Mouse (Mus musculus) embryo, embryonic 11 days (tissue): ENCODE data around the gene Xdh.

Source experiments
- DNase-seq: peaks from one replicate; pipeline ENCODE4 v3.0.0-alpha.2; 2015

The Xdh gene

DNA sequence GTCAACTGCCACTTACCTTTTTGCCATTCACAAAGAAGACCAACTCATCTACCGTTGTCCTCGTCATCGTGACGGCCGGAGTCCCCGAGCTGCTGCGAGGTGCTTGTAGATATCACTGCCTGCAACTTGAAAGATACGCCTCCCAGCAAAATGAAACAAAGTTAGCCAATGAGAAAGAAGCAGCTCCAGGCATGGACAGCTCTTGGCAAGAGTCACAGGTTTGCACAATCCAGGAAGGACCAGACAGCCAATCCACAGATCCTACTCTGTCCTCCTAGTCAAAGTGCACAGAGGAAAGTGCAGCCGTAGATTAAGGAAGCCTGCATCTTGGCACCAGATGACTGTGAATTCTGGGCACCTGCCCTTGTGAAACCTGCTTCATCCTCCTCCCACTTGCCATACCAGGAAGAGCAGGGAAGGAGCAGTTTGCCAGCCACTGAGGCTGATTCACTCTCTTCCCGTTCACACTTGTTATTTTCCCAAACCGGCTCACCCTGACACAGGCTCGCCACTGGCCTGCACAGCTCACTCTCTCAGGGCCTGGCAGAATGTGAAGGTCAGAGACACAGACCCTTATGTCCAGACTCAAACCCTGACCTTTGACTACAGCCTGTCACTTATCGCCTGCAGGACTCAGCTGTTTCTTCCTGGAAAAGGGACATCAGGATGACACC, at the start of gene Xdh:
TSS of gene Xdh (minus strand) at position 135 of the 674 bp plus-strand sequence.
- DNase-seq: no peak

DNA sequence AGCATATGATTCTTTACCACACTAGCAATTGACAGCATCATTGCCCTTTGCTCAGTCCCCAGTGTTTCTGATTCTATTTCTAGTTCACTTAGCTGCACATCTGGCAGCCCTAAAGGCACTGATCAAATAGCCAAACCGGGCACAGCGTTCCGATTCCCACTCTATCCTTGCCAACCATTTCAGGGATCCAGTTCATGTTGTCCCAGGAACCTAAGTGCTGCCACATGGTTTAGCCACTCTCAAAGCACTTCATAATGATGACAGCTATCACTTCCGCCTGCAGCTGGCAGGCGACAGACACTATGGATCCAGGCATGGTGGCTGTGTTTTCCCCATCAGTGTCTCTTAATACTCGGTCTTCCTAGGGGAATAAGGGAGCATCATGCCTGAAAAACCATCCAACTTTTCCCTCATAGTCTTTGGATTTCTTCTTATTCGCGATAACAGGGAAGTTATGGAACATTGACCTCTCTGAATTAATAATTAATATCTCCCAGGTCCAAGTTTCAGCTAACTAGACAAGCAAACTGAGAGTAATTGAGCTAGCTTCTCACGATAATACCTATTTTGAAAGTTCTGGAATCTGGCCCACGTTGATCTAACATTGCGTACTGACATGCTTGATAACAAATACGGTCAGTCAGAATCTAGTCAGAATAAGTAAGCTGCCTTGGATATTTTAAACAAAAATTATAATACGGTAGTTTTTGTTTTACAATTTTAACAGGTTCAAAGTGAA, 46.1 kb upstream of the Xdh start:
- no peak for DNase-seq

DNA sequence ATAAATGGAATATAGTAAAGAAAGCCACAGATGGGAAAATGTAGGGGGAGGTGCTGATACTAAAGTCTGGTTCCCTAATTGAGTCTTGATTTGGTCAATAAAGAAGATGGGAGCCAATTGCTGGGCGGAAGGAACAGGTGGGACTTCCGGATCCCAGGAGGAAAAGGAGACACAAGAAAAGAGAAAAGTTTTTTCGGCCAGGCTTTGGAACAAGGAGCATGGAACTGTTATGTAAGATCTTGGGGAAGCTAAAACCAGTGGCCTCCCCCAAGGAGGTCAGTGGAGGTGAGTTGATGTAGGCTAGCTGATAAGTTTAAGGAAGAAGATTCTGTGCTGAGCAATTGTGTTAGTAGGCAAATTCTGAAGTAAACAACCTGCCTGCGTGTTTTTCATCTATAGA, 41.3 kb upstream of the Xdh start:
- no peak for DNase-seq

- DNase-seq: no peak
These were observed 36.6 kb upstream of the Xdh start for GRCm38 (mm10) chr17:73986571-73986970.

- no peak for DNase-seq
These were observed 35.9 kb upstream of the Xdh start for GRCm38 (mm10) chr17:73985936-73986335.

DNA sequence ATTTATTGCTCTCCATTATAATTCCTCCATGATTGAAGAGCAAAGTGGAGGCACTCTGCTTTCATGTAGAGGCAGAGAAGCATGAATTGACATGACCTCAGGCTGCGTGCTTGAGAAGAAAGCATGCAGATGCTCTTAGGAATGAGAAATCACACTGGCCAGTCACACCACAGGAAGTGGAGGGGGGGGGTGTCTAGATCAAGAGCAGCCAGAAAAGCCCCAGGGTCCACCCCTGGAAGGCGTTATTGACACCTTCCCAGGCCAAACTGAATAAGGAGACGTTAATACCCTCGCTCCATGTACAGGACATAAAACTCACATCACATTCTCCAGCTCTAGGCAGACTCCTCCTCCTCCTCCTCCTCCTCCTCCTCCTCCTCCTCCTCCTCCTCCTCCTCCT, 34.5 kb upstream of the Xdh start:
- peak; percentile 68 for DNase-seq

DNA sequence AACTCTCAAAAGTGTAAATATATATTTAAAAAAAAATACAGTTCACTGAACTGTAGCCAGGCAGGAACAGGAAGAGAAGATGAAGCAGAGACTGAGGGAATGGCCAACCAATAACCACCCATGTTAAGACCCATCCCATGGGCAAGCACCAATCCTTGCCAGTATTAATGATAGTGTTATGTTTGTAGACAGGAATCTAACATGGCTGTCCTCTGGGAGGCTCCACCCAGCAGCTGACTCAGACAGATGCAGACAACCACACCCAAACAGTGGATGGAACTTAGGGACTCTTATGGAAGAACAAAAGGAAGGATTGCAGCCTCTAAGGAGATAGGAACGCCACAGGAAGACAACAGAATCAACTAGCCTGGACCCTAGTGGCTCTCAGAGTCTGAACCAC, 32.9 kb upstream of the Xdh start:
- DNase-seq: no peak

DNA sequence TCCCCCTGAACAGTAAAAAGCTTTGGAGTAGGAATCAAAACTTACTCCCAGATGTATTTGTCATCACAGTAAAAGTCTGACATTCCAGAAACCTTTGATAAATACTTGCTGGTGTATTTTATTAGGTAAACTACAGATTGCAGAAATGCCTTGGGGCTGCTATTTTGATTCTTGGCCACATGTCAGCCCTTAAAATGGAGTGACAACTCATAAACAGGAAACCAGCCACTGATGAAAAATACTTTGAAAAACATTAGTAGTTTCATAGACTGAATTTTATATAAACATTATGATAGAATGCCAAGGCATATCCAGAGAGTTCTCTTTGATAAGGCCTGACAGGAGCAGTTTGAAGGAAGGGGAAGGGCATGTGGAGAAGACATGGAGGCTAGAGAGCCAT, 26.1 kb upstream of the Xdh start:
- no peak for DNase-seq

GRCm38 (mm10) chr17:73972648-73973047, 22.7 kb upstream of the Xdh start:
- no peak for DNase-seq

GRCm38 (mm10) chr17:73971291-73971690, 21.3 kb upstream of the Xdh start:
- DNase-seq: no peak

DNA sequence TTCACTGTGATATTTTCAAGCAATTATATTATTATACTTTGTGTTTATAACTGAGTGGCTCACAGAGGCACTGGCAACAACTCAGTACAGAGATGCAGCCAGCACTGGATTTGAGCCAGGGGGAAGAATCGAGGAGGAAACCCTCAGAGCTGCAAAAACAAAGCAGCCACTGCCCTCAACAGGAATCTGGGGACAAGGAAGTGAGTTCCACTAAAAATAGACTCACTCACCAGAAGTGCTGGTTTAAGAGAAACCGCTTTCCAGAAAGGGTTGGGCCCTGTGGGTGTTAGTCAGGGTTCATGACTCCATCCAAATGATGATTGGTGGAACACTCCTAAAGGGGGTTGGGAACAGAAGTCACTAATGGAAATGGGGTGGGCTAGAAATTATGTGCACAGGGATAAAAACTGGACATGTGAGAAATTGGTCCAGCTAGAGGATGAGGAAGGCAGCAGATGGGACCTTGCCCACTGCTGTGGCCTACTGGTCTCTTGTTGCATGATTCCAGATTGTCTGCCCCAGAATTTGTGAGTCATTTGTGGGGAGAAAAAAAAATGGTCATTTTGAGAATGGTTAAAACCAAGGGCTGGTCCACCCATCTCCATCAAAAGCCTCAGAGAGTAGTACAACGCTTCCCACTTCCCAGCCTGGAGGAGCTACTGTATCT, 20.5 kb upstream of the Xdh start:
- DNase-seq: peak; percentile 7

DNA sequence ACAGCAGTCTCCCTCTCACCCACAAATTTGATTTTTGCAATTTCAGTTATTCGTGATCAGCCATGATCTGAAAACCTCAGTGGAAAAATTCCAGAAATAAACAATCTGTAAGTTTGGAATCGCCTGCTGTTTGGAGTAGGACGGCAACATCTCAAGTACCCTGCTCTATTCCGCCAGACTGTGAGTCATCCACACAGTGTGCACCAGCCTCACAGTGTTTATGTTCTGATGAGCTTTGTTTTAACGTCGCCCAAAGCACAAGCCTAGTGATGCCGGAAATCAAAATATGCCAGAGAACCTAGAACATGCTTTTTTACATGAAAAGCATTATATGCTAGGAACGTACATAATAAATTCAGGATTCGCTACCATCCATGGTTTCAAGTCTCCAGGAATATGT, 14.9 kb upstream of the Xdh start:
- DNase-seq: no peak

- DNase-seq: no peak
These were observed 12.6 kb upstream of the Xdh start for GRCm38 (mm10) chr17:73962628-73963043.

GRCm38 (mm10) chr17:73961801-73962403, 11.9 kb upstream of the Xdh start:
- DNase-seq: no peak

DNA sequence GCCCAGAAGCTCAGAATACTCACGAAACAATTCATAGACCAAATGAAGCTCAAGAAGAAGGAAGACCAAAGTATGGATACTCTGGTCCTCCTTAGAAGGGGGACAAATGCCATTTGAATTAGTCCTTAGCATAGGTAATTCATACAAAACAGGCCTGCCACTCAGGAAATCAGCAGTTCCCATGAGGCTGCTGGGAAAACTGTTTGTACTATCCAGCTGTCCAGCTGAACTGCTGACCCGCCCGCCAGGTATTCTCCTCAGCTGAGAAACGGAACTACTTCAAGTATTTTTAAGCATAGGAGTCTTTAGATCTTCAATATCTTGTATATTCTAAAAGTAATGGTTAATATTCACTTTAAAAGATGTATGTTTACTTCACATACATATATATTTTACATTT, 10.7 kb upstream of the Xdh start:
- no peak for DNase-seq

DNA sequence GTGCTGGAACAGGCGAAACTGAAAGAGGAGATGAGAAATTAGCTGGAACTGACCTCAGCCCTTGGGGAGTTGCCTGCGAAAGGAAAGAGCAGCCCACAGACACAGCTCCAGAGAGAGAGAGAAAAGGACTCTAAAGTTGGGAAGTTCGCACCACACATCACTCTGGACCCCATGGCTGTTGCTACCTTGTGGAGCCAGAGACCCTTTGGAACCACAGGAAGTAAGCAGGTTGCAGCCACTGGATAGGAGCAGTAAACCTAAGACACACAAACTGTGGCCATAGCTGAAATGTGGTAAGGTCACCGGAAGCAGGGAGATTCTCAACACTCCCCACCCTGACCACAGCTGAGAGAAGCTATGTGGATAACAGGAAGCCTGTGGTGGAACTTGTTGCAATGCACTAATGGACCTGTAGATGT, 2.1 kb upstream of the Xdh start:
- DNase-seq: no peak

- DNase-seq: no peak
These were observed 974 bp upstream of the Xdh start for GRCm38 (mm10) chr17:73950970-73951369.

GRCm38 (mm10) chr17:73949498-73949897, 498 bp downstream of the Xdh start:
- DNase-seq: peak; percentile 12

DNA sequence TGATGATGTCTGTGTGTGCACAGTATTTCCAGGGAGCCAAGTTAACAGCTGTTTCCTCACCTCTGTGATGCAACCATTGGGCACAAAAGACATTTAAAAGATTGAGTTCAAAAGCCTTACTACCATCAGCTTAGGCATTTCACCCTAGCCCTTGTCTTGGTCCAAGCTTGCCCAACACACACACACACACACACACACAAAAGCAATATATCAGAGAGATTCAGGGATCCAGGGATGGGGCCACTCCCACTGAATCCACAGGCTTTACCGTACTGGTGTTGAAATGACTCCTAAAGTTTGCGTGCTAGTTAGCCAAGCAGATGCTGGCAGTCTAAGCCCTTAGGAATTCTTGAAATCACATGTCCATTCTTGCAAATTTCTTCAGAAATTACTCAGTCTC, 1.2 kb downstream of the Xdh start:
- no peak for DNase-seq

- no peak for DNase-seq
These were observed 2.0 kb downstream of the Xdh start for GRCm38 (mm10) chr17:73948039-73948438.

DNA sequence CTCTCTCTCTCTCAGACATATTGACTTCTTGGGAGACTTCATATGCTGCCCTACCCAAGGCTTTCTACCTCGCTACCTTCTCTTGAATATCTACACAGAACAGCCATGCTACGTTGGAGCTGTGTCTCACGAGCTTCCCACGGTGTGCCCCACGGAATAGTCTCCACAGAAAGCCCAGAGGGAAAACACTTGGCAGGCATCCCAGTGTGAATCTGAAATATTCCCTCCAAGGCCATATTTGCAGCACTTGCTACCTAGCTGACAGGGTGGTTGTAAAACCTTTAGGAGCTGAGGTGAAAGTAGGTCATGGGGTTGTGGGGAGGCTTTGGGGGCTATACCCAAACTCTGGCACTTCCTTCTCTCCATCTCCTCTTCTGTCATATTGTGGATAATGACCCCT, 3.1 kb downstream of the Xdh start:
- DNase-seq: no peak

- DNase-seq: no peak
These were observed 5.3 kb downstream of the Xdh start for GRCm38 (mm10) chr17:73944661-73945060.

GRCm38 (mm10) chr17:73942268-73942962, 7.6 kb downstream of the Xdh start:
- no peak for DNase-seq
